Mouse (Mus musculus) activated CD4-positive, CD25-positive, alpha-beta regulatory T cell, adult 4 months (primary cell): Measurements from ENCODE around the gene Pip5kl1. TPM values are rescaled to one million over a fixed set of nuclear protein-coding genes. Genes with fewer than 3 reads are reported as not detected.

ENCODE experiments used
- ATAC-seq: one replicate; pipeline ENCODE4 v1.8.0; 2017
- polyA plus RNA-seq, 2 experiments: library from polyadenylated mRNA; unstranded; fragments of 100-300 nt; shearing (Covaris generic); gene quantifications; one replicate each; pipeline ENCODE4 v1.2.1; 2017

Gene Pip5kl1
- polyA plus RNA-seq, 2 experiments from 2014 or later, result not detected

GRCm38 (mm10) chr2:32585149-32585714 lies 10.6 kb downstream of the Pip5kl1 start:
- ATAC-seq, result no peak

GRCm38 (mm10) chr2:32586871-32587351 lies 12.3 kb downstream of the Pip5kl1 start, which contains the start of gene St6galnac4:
Gene St6galnac4 (plus strand): TSS chr2:32587095.
- peak; percentile 70 for ATAC-seq

DNA sequence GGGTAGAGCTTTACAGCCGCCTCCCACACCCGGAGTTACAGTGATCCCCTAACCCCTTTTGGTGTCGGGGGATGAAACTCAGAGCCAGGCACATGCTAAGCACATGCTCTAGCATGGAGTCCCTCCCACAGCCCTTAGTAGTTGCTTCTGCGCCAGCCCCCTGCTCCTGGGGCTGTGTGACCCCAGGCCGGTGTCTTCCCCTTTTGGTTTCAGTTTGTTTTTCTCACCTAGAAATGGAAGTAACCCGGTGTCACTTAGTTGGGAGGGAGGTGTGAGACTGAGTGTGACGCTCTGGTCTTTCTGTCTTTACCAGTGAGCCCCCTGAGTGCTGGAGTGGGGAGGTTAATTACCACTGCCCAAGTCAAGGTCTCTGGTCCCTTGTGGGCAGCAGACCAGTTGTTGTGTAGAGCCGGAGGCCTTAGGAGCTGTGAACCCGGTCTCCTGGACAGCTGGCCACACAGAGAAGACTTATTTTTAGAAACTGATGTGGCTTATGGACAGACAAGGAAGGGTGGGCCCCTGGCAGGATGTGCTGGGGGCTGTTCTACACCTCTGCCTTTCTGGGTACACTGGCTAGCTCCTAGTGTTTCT lies 13.2 kb downstream of the Pip5kl1 start:
- ATAC-seq, result peak; percentile 58

GRCm38 (mm10) chr2:32589213-32589795 lies 14.7 kb downstream of the Pip5kl1 start:
- ATAC-seq, result no peak

GRCm38 (mm10) chr2:32590224-32590623 lies 15.6 kb downstream of the Pip5kl1 start:
- no peak for ATAC-seq

DNA sequence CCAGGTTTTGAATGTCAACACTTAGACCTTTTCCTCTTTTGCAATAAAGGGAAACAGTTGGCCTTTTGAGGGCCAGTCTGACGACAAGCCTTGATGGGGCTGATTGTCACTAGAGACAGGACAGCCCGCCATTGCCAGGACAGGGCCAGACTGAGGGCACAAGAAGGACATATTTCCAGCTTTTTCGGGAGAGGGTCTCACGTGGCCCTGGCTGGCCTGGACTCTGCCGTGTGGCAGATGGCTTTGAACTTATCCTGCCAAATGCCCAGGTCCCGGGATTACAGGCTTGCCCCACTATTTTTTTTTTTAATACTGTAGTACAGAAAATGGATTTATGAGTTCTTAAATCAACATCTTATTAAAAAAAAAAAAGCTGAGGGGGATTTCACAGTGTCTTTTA lies 16.7 kb downstream of the Pip5kl1 start:
- ATAC-seq, result no peak

GRCm38 (mm10) chr2:32596725-32597124 lies 22.1 kb downstream of the Pip5kl1 start:
- no peak for ATAC-seq

DNA sequence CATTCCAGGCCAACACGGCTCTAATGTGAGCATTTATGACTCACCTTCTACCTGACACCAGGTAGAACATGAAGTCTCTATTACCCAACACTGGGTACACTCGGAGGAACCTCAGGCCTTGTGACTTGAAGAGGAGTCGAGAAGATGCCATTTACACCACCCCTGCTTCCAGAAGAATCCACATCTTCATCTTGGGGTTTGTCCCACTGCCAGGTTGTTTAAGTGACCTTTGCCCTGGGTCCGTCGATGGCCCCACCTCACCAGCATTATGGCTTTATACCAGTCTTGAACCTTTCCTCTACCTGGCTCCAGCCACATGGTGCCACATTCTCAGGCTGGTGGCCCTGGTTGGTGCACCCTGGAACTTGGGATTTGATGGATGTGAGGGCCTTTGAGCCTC lies 22.7 kb downstream of the Pip5kl1 start:
- no peak for ATAC-seq

- ATAC-seq, result no peak
Measured at GRCm38 (mm10) chr2:32597699-32598098, 23.1 kb downstream of the Pip5kl1 start.

DNA sequence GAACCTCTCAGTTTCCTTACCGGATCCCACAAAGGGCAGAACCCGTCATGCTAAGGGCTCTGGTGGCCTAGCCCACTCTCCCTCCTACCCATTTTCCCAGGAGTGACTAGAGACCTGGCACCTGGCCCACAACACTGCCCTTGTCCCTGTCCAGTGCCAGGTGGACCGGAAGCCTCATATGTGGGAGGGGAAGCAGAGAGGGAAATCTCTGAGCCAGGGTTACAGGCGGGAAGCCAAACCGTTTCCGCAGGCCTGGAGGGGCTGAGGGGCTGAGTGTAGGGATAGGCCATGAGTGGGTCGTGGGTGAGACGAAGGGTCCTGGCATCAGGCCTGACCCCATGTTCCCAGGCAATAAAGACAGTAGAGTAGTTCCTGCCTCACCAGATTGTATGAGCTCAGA lies 23.9 kb downstream of the Pip5kl1 start:
- no peak for ATAC-seq

GRCm38 (mm10) chr2:32599409-32599808 lies 24.8 kb downstream of the Pip5kl1 start, which contains the start of gene St6galnac6:
Gene St6galnac6 (plus strand): TSS chr2:32599709.
- no peak for ATAC-seq

DNA sequence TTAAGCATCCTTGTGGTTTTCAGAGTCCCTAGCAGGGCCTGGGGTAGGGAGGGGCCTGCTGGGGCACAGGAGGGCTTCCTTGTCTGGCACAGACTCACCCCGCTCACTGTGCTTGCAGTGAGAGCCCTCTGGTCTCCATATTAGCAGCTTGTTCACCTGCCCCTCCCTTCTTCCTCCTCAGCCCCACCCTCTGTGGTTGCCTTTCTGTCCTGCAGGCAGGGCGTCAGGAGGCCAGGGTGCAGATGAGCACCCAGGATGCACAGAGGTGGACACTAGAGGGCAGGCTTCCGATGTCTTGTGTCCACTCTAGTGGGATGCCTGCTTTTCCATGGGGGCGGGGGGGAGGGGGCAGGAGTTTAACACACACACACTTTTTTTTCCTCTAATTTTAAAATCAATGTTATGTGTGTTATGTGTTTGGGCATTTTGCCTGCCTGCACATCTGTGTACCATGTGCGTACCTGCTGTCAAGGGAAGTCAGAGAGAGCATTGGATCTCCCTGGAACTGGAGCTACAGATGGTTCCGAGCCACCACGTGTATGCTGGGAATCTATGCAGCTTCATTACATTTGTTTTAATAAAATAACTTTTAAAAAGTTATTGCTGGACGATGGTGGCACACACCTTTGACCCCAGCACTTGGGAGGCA lies 26.9 kb downstream of the Pip5kl1 start:
- ATAC-seq, result peak; percentile 68

- peak; percentile 41 for ATAC-seq
Measured at GRCm38 (mm10) chr2:32602600-32603054, 28.0 kb downstream of the Pip5kl1 start.

DNA sequence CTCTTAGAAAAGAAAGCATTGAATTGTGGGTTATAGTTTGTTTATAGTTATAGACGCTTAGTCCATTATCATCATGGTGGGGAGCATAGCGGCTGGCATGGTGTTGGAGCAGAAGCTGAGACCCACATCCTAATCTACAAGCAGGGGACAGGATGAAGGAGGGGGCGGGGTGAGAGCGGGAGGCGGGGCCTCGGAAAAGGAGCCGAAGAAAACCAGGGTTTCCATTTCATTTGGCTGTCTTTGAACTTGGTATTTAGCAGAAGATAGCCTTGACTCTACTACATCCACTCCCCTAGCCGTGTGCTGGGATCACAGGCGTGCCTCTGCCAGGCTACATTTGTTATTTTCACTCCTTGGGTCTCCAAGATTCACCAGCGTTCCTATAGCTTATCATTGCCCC lies 30.0 kb downstream of the Pip5kl1 start:
- no peak for ATAC-seq

DNA sequence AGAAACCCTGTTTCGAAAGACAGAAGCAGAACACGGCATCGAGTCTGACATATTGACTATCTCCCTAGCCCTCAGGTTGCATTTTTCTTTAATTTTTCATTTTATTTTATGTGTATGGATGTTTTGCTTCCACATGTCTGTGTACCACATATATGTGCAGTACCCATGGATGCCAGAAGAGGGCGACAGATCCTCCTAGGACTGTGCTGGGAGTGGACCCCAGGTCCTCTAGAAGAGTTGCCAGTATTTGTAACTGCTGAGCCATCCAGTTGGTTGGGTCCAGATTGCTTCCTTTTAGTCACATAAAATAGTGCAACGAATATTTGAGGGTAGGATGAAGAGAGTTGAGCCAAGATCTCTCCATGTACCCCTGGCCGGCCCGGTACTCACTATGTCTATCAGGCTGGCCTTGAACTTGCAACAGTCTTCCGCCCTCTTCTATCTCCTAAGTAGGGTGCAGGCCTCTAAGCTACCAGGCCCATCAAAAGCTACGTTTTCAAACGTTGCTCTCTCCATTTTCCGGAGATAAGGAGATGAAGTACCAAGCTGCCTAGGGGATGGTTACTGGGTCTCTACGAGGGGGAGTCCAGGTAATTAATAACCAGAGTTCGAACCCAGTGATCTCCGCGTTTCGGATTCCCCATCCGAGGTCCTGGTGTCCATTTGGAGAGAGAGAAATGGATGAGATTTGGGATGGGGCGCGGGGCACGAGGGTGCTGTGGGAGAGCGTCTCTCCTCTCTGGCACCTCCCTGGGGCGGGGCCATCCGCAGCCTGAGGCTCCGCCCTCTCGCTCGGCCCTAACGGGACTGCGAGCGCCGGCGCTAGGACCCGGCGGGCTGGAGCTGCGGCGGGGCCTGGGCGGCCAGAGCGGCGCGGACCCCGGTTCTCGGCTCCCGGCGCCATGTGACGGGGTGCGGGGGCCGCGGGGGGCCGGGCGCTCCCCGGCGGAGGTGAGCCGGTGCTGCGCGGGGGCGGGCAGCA lies 31.9 kb downstream of the Pip5kl1 start:
- ATAC-seq, result peak; percentile 26

DNA sequence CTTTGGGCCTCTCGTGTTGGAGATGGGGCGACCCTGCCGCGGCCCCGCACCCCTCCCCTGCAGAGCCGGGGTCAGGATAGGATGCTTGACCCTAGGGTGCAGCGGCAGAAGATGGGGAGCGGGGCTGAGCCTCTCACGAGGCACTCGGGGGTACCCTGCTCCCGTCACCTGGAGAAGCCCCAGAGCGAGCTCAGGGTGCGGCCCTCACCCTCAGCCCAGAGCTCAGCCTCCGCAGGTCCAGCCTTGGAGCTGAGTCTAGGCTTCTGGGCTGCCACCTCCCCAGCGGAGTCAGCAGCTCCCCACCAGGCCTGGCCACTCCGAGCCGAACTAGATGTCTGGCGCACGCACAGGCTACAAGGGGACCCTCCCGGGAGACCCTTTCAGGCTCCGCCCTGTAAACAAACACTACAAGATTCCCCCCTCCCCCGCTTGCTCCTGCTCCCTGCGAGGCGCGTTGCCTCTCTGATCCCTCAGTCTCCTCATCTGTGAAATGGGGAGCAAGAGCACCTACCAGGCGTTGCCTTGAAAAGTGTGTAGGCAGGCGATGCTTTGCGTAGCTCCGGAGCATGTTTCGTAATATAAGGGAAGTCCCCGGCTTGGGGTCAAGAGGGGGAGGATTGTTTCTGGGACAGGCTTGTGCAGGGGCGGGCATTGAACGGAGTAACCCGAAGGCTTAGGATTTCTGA lies 32.8 kb downstream of the Pip5kl1 start:
- ATAC-seq, result peak; percentile 58

GRCm38 (mm10) chr2:32608141-32608777 lies 33.7 kb downstream of the Pip5kl1 start:
- no peak for ATAC-seq

DNA sequence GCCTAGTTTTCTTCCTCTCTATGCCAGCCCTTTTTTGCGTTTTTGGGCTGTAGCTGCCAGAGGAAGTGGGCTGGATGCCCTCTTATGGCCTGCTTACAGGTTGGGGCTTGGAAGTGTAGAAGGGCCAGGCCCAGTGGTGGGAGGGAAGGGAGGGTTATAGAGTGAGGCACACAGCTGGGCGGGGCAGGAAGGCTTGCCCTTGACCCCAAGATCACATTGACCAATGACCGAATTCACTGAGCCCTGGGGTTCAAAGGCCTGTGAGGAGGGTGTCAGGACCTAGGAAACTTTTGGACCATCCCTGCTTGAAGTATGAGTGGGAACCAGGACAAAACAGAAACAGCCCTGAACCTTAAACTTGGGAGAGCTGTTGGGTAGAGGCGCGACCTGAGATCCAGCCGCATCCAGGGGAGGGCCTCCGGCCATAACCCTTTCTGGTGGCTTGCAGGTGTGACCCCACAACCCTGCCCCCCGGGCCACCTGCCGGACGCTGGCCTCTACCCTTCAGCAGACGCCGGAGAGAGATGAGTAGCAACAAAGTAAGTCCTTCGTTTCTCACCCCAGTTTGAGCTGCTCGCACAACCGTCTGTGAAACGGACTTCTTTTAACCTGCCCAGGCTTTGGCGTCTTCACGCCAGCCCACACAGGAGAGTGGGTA lies 34.3 kb downstream of the Pip5kl1 start:
- no peak for ATAC-seq

DNA sequence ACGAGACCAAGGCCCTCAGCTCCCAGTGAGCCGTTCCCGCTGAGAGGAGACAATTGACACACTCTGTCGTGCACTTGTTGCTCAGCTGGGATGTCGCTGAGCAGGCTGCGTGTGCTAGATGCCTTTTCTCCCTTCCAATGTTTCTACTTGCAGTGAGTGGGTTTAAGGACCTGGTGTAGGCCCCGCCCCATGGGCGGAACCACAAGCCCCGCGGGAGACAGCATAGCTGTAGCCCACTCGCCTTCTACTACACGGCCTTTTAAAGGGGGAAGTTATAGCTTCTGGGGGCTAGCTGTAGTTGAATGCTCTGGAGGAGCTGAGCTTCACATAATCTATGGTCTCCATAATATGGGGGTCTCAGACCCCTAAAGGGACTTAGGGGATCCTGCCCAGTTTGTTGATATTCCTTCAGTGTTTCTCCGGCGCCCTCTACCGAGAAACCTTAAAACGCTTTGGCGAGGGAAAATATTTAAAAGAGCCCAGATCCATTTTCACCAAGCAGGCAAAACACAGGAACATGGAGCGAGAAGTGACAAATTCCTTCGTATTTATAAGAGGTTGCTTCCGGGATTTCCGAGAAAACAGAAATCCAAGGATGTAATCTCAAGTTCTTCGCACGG lies 36.1 kb downstream of the Pip5kl1 start:
- ATAC-seq, result no peak

DNA sequence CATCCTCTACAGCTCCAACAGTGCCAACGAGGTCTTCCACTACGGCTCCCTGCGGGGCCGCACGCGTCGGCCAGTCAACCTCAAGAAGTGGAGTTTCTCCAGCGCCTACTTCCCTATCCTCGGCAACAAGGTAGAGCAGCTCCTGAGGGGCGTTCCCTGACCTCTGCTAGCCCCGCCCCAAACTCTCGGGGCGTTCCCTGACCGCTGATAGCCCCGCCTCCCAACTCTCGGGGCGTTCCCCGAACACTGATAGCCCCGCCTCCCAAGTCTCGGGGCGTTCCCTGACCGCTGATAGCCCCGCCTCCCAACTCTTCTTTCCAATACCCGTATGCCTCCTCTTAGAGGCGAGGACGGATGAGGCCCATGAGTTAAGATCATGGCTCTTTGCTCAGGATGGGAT lies 37.7 kb downstream of the Pip5kl1 start:
- ATAC-seq, result no peak
